Comparison of ENCODE assay signal across 8 mouse cellular contexts in genomic region chr11:97040301-97041021, GRCm38 (mm10). TPM values are rescaled to one million over a fixed set of nuclear protein-coding genes. Genes with fewer than 3 reads are reported as not detected.
A peak's percentile ranks its signal among the peaks of the same experiment; 100 is the strongest.
DNase-seq lines count a peak whose midpoint lies in the region; ATAC-seq and TF ChIP-seq lines count a peak whose summit lies in the region.

No protein-coding gene starts in this region.

- H3K4me3 ChIP-seq in heart, embryonic 13.5 days, result peak overlapping the region; percentile 73
- peak overlapping the region; percentile 64 for H3K4me3 ChIP-seq in bone marrow, adult 2 months (replicated peaks; ENCODE audit: control insufficient read depth, low read depth, low read length)
- H3K4me3 ChIP-seq in hindbrain, embryonic 13.5 days, result peak overlapping the region; percentile 76
- peak overlapping the region; percentile 72 for H3K4me3 ChIP-seq in midbrain, embryonic 12.5 days

- peaks cover 18% of the 10 kb centered on the region for H3K36me3 ChIP-seq in heart, embryonic 13.5 days
- H3K36me3 ChIP-seq in hindbrain, embryonic 13.5 days, result peaks cover 16% of the 10 kb centered on the region
- peaks cover 18% of the 10 kb centered on the region for H3K36me3 ChIP-seq in midbrain, embryonic 12.5 days

- no peak for TF ChIP-seq CTCF in bone marrow, adult 2 months (IDR thresholded peaks at IDR 0.05; ENCODE audit: control insufficient read depth, insufficient read depth, low read length)

- TF ChIP-seq POLR2A in bone marrow, adult 2 months (IDR thresholded peaks at IDR 0.05; ENCODE audit: borderline replicate concordance, control insufficient read depth, low read depth, low read length), result no peak

- H3K4me2 ChIP-seq in heart, embryonic 13.5 days, result peak overlapping the region; percentile 95
- peak overlapping the region; percentile 81 for H3K4me2 ChIP-seq in hindbrain, embryonic 13.5 days
- peak overlapping the region; percentile 62 for H3K4me2 ChIP-seq in midbrain, embryonic 12.5 days (replicated peaks)

- H3K9ac ChIP-seq in heart, embryonic 13.5 days, result peak overlapping the region; percentile 80
- peak overlapping the region; percentile 69 for H3K9ac ChIP-seq in hindbrain, embryonic 13.5 days
- H3K9ac ChIP-seq in midbrain, embryonic 12.5 days (replicated peaks), result no peak overlapping the region

- H3K9me3 ChIP-seq in heart, embryonic 13.5 days, result no peaks in the 10 kb centered on the region
- no peaks in the 10 kb centered on the region for H3K9me3 ChIP-seq in hindbrain, embryonic 13.5 days
- no peaks in the 10 kb centered on the region for H3K9me3 ChIP-seq in midbrain, embryonic 12.5 days

- H3K4me1 ChIP-seq in heart, embryonic 13.5 days, result peaks cover 17% of the 10 kb centered on the region
- H3K4me1 ChIP-seq in bone marrow, adult 2 months (ENCODE audit: control insufficient read depth, insufficient read depth, low read length), result peaks cover 2% of the 10 kb centered on the region; the same call in 1 of the 2 replicates
- H3K4me1 ChIP-seq in hindbrain, embryonic 13.5 days (replicated peaks), result peaks cover 23% of the 10 kb centered on the region
- H3K4me1 ChIP-seq in midbrain, embryonic 12.5 days, result peaks cover 16% of the 10 kb centered on the region

- H3K27ac ChIP-seq in heart, embryonic 13.5 days (replicated peaks), result no peak overlapping the region
- H3K27ac ChIP-seq in bone marrow, adult 2 months (ENCODE audit: control insufficient read depth, insufficient read depth, low read depth, low read length, poor library complexity), result no peak overlapping the region
- H3K27ac ChIP-seq in hindbrain, embryonic 13.5 days, result 0 out of 2 replicates have a peak overlapping the region, but pooled peaks have one; percentile 68
- H3K27ac ChIP-seq in midbrain, embryonic 12.5 days (replicated peaks), result no peak overlapping the region

- WGBS in heart, embryonic 13.5 days, result 44% methylated on average over 12 of the region's 12 CpGs
- 26% methylated on average over 12 of the region's 12 CpGs for WGBS in bone marrow, adult 2 months
- WGBS in hindbrain, embryonic 13.5 days, result 50% methylated on average over 12 of the region's 12 CpGs
- 46% methylated on average over 12 of the region's 12 CpGs for WGBS in midbrain, embryonic 12.5 days

- peaks cover 6% of the 10 kb centered on the region; the same call in 1 of the 2 replicates for H3K27me3 ChIP-seq in heart, embryonic 13.5 days (replicated peaks)
- H3K27me3 ChIP-seq in hindbrain, embryonic 13.5 days, result no peaks in the 10 kb centered on the region
- no peaks in the 10 kb centered on the region for H3K27me3 ChIP-seq in midbrain, embryonic 12.5 days

- ATAC-seq in heart, embryonic 13.5 days (ENCODE audit: extremely low read depth, insufficient number of reproducible peaks, low FRiP score, low TSS enrichment), result no peak
- no peak for ATAC-seq in hindbrain, embryonic 13.5 days (ENCODE audit: low FRiP score)
- no peak for ATAC-seq in midbrain, embryonic 12.5 days (ENCODE audit: low FRiP score, low read depth)

- DNase-seq in heart, adult 8-10 months (ENCODE audit: low spot score), result no peak
- DNase-seq in adrenal gland, adult 8-10 months, result no peak
- no peak for DNase-seq in testis, postnatal 14 days (ENCODE audit: low spot score)
- DNase-seq in adrenal gland, adult (ENCODE audit: inconsistent age in 2 of 2, low spot score in 1 of 2), result no peak

RNA-seq across cellular contexts. Expression of gene Lrrc46, which starts 0.7 kb away (rescaled TPM):
- 0.18 and 0.49 TPM in 2 replicates for polyA plus RNA-seq in heart, embryonic 13.5 days (2015; fragmentation: Nextera tagmentation; extraction: Ambion mirVana)
- under 1 TPM in 2 of 4 experiments, not detected in 2; 0.26 to 0.33 TPM for total RNA-seq in heart, adult 8-10 months (2022)
- not detected in 2 replicates for polyA plus RNA-seq in bone marrow, adult 2 months (2011; ENCODE audit: insufficient read depth, insufficient read length, low replicate concordance, missing spikeins)
- 3.2 and 5.6 TPM in 2 replicates for polyA plus RNA-seq in hindbrain, embryonic 13.5 days (2015; fragmentation: Nextera tagmentation; extraction: Ambion mirVana)
- polyA plus RNA-seq in midbrain, embryonic 12.5 days (2016; fragmentation: Nextera tagmentation; extraction: Ambion mirVana), result 2.4 and 3.3 TPM in 2 replicates
- 1 to 10 TPM; 1.1 to 1.5 (median 1.3) TPM for total RNA-seq in adrenal gland, adult 8-10 months (2022)

RNA-seq across cellular contexts. Expression of gene Mrpl10, which starts 0.9 kb away (rescaled TPM):
- polyA plus RNA-seq in heart, embryonic 13.5 days (2015; fragmentation: Nextera tagmentation; extraction: Ambion mirVana), result 67.5 and 72.6 TPM in 2 replicates
- 100 to 1,000 TPM in 2 of 4 experiments, 10 to 100 TPM in 2; 80.1 to 101 (median 97.6) TPM for total RNA-seq in heart, adult 8-10 months (2022)
- polyA plus RNA-seq in bone marrow, adult 2 months (2011; ENCODE audit: insufficient read depth, insufficient read length, low replicate concordance, missing spikeins), result 21.1 and 25.1 TPM in 2 replicates
- 59.4 and 62.0 TPM in 2 replicates for polyA plus RNA-seq in hindbrain, embryonic 13.5 days (2015; fragmentation: Nextera tagmentation; extraction: Ambion mirVana)
- polyA plus RNA-seq in midbrain, embryonic 12.5 days (2016; fragmentation: Nextera tagmentation; extraction: Ambion mirVana), result 63.4 and 64.4 TPM in 2 replicates
- total RNA-seq in adrenal gland, adult 8-10 months (2022), result 100 to 1,000 TPM; 129 to 161 (median 147) TPM

RNA-seq across cellular contexts. Expression of gene Osbpl7, which starts 10.0 kb away (rescaled TPM):
- 6.2 and 6.5 TPM in 2 replicates for polyA plus RNA-seq in heart, embryonic 13.5 days (2015; fragmentation: Nextera tagmentation; extraction: Ambion mirVana)
- 1 to 10 TPM; 3.4 to 5.3 (median 3.9) TPM for total RNA-seq in heart, adult 8-10 months (2022)
- 8.2 and 17.7 TPM in 2 replicates for polyA plus RNA-seq in bone marrow, adult 2 months (2011; ENCODE audit: insufficient read depth, insufficient read length, low replicate concordance, missing spikeins)
- polyA plus RNA-seq in hindbrain, embryonic 13.5 days (2015; fragmentation: Nextera tagmentation; extraction: Ambion mirVana), result 9.6 and 10.7 TPM in 2 replicates
- polyA plus RNA-seq in midbrain, embryonic 12.5 days (2016; fragmentation: Nextera tagmentation; extraction: Ambion mirVana), result 8.5 and 10.8 TPM in 2 replicates
- 10 to 100 TPM; 14.3 to 23.7 (median 18.1) TPM for total RNA-seq in adrenal gland, adult 8-10 months (2022)

RNA-seq across cellular contexts. Expression of gene Scrn2, which starts 10.7 kb away (rescaled TPM):
- 16.0 and 19.2 TPM in 2 replicates for polyA plus RNA-seq in heart, embryonic 13.5 days (2015; fragmentation: Nextera tagmentation; extraction: Ambion mirVana)
- total RNA-seq in heart, adult 8-10 months (2022), result 10 to 100 TPM; 13.6 to 18.0 (median 15.4) TPM
- 3.0 and 6.7 TPM in 2 replicates for polyA plus RNA-seq in bone marrow, adult 2 months (2011; ENCODE audit: insufficient read depth, insufficient read length, low replicate concordance, missing spikeins)
- polyA plus RNA-seq in hindbrain, embryonic 13.5 days (2015; fragmentation: Nextera tagmentation; extraction: Ambion mirVana), result 14.4 and 15.3 TPM in 2 replicates
- polyA plus RNA-seq in midbrain, embryonic 12.5 days (2016; fragmentation: Nextera tagmentation; extraction: Ambion mirVana), result 22.5 and 24.2 TPM in 2 replicates
- total RNA-seq in adrenal gland, adult 8-10 months (2022), result 10 to 100 TPM; 19.4 to 40.6 (median 31.8) TPM

RNA-seq across cellular contexts. Expression of gene Sp6, which starts 27.3 kb away (rescaled TPM):
- polyA plus RNA-seq in heart, embryonic 13.5 days (2015; fragmentation: Nextera tagmentation; extraction: Ambion mirVana), result 0.18 and 0.21 TPM in 2 replicates
- under 1 TPM in 3 of 4 experiments, not detected in 1; 0.08 to 0.28 (median 0.23) TPM for total RNA-seq in heart, adult 8-10 months (2022)
- 1.00 TPM in 1 of 2 replicates, not detected in the other for polyA plus RNA-seq in bone marrow, adult 2 months (2011; ENCODE audit: insufficient read depth, insufficient read length, low replicate concordance, missing spikeins)
- 0.10 and 0.29 TPM in 2 replicates for polyA plus RNA-seq in hindbrain, embryonic 13.5 days (2015; fragmentation: Nextera tagmentation; extraction: Ambion mirVana)
- 0.26 and 0.63 TPM in 2 replicates for polyA plus RNA-seq in midbrain, embryonic 12.5 days (2016; fragmentation: Nextera tagmentation; extraction: Ambion mirVana)
- total RNA-seq in adrenal gland, adult 8-10 months (2022), result under 1 TPM; 0.28 to 0.94 (median 0.61) TPM
